Mouse (Mus musculus): ENCODE measurements around the gene Nxn.

DNA sequence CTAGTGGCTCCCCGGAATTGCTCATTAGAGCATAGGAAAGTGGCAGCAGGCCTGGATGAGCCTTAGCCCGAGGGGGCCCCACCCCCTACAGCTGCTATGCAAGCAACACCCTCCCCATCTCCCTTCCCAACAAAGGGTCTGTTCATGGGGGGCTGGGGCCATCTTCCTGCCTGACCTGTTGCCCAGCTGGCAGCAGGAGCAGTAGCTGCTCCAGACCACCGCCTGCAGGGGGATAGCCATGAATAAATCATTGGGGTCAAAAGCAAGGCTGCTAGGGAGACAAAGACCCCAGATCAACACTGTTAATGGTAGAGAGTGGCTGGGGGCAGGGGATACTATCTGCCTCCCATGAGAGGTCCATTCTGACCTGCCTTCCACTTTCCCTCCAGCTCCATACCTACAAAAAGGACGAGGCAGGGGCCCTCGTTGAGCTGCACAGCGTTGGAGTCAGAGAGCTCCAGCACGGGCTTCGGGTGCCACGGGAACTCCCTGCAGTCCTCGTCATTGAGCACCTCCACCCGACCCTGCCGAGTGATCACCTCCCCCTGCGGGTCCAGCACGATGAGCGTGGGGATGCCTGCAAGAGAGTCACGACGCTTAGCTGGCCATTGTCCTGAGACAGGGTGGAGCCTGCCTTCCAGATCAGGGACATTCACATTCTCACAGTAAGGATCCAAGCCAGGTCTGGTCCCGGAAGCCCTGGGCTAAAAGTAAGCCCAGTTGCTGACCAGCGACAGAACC, 136.2 kb downstream of the Nxn start:
- no peak for TF ChIP-seq POLR2A (IDR thresholded peaks at IDR 0.05; ENCODE audit: low read depth, low read length)
- no peak for TF ChIP-seq CTCF (IDR thresholded peaks at IDR 0.05; ENCODE audit: extremely low read depth, insufficient read length, insufficient replicate concordance, low read depth, low read length)
